Mouse (Mus musculus) lung, postnatal 0 days (tissue): ENCODE measurements around the gene Ccdc170. TPM values are rescaled to one million over a fixed set of nuclear protein-coding genes. Genes with fewer than 3 reads are reported as not detected.

Experiments used
- ATAC-seq: fragments of 200-750 bp; cut with Nextera tagmentation; 2 replicates; pipeline ENCODE4 v1.8.0; 2017; ENCODE audit warnings: moderate library complexity
- DNase-seq: peaks from one replicate; pipeline ENCODE4 v3.0.0-alpha.2; 2016; ENCODE audit warnings: low spot score
- H3K27ac ChIP-seq: fragments of 300-500 bp; sonication (generic); 2 replicates; pipeline ENCODE4 v1.5.1; 2014; ENCODE audit warnings: antibody characterized with exemption, mild to moderate bottlenecking, low read length, mixed read lengths
- H3K27me3 ChIP-seq: fragments of 300-500 bp; sonication (generic); replicated peaks from 2 replicates; pipeline ENCODE4 v1.6.1; 2014; ENCODE audit warnings: low read length, mixed read lengths; ENCODE audit not compliant: insufficient read depth
- H3K36me3 ChIP-seq: fragments of 300-500 bp; sonication (generic); 2 replicates; pipeline ENCODE4 v1.6.1; 2014; ENCODE audit warnings: low read length, mixed read lengths; ENCODE audit not compliant: insufficient read depth
- H3K4me1 ChIP-seq: fragments of 300-500 bp; sonication (generic); 2 replicates; pipeline ENCODE4 v1.6.1; 2014; ENCODE audit warnings: antibody characterized with exemption, low read depth, low read length, mixed read lengths; ENCODE audit not compliant: insufficient read depth
- H3K4me2 ChIP-seq: fragments of 300-500 bp; sonication (generic); replicated peaks from 2 replicates; pipeline ENCODE4 v1.6.1; 2014; ENCODE audit warnings: low read depth, mild to moderate bottlenecking, low read length, moderate library complexity, mixed read lengths
- H3K4me3 ChIP-seq: fragments of 300-500 bp; sonication (generic); 2 replicates; pipeline ENCODE4 v1.5.1; 2014; ENCODE audit warnings: low read depth, low read length
- H3K9ac ChIP-seq: fragments of 300-500 bp; sonication (generic); replicated peaks from 2 replicates; pipeline ENCODE4 v1.6.1; 2014; ENCODE audit warnings: low read depth, mild to moderate bottlenecking
- H3K9me3 ChIP-seq: fragments of 300-500 bp; sonication (generic); 2 replicates; pipeline ENCODE4 v1.6.1; 2016; ENCODE audit warnings: low read length, mixed read lengths
- CTCF ChIP-seq: IDR thresholded peaks from 2 replicates; pipeline ENCODE4 v1.5.1; 2016; ENCODE audit warnings: antibody characterized with exemption, mild to moderate bottlenecking
- EP300 ChIP-seq: IDR thresholded peaks from 2 replicates; pipeline ENCODE4 v1.6.1; 2016; ENCODE audit warnings: antibody characterized with exemption, mild to moderate bottlenecking, control low read depth
- WGBS: fragments of 180-500 bp; shearing (Covaris S2); extraction: QIAGEN DNeasy Blood & Tissue Kit; methylation state at CpG from one replicate; pipeline ENCODE4 v1.1.7; 2014; 5-methylcytosine and 5-hydroxymethylcytosine counted together
- polyA plus RNA-seq: library from polyadenylated mRNA; unstranded; fragments of >200 nt; fragmentation: Nextera tagmentation; extraction: Ambion mirVana; gene quantifications from 2 replicates; pipeline ENCODE4 v1.2.1, GENCODE M21; 2015

Gene Ccdc170
- polyA plus RNA-seq, 1 experiment from 2014 or later, result 2.1 TPM

DNA sequence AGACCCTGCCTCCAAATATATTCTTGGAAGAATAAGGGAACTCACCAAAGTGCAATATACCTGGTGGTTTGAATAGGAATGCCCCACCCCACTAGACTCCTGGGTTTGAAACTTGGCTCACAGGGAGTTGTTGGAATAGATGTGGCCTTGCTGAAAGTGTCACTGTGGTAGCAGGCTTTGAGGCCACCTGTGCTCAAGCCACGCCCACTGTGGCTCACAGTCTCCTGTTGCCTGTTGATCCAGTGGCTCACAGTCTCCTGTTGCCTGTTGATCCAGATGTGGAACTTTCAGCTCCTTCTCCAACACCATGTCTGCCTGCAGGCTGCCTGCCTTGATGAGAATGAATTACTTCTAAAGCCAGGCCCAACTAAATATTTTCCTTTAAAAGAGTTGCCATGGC, 1.5 kb downstream of the Ccdc170 start:
- ATAC-seq, result no peak
- H3K9me3 ChIP-seq, result no peaks in the 10 kb centered on the region
- DNase-seq, result no peak

DNA sequence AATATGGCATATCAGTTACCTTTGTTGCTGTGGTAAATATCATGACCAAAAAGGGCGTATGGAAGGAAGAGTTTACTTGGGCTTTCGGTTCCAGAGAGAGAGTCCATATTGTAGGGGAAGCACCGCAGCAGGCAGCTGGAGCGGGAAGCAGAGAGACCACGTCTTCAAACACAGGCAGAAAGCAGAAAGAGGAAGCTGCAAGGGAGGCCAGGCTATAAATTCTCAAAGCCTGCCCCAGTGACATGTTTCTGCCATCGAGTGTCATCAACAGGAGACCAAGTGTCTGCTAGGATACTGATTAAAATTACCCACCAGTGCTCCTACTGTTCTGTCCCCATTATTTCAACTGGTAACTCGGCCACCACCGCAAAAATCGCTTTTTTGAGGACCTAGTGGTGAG, 2.7 kb downstream of the Ccdc170 start:
- 72% methylated on average over 9 of the region's 9 CpGs for WGBS
- no peak overlapping the region for H3K4me2 ChIP-seq
- H3K9me3 ChIP-seq, result no peaks in the 10 kb centered on the region
- no peaks in the 10 kb centered on the region for H3K36me3 ChIP-seq
- ATAC-seq (no peak), DNase-seq (no peak)
- TF ChIP-seq EP300 (no peak), CTCF (no peak)
- H3K9ac ChIP-seq, result no peak overlapping the region
- no peak overlapping the region for H3K4me3 ChIP-seq
- no peaks in the 10 kb centered on the region for H3K27me3 ChIP-seq
- no peaks in the 10 kb centered on the region for H3K4me1 ChIP-seq
- H3K27ac ChIP-seq, result no peak overlapping the region

More for the DNA sequence above, 1.5 kb downstream of the Ccdc170 start:
- Histone ChIP-seq H3K27ac (no peak overlapping the region), H3K4me1 (no peaks in the 10 kb centered on the region), H3K27me3 (no peaks in the 10 kb centered on the region), H3K4me2 (no peak overlapping the region), H3K36me3 (no peaks in the 10 kb centered on the region), H3K4me3 (no peak overlapping the region), H3K9ac (no peak overlapping the region)
- 86% methylated on average over 1 of the region's 1 CpGs for WGBS
- TF ChIP-seq EP300, result no peak
- no peak for TF ChIP-seq CTCF

DNA sequence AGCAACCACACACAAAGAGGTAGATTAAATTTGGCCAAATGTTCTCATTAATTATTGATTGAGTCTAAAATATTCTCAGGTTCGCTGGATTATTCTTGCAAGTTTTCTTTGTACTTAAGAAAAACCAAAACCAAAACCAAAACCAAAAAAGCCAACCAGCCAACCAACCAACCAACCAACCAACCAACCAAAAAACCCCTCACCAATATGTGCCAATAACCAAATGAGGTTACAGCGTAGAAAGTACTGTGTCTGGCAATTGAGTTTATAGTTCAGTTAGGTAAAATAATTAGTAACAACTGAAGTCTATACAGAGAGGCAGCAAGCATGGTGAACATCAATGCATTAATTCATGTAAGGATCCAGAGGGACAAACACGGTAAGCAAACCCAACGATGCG, 7.6 kb downstream of the Ccdc170 start:
- H3K27ac ChIP-seq, result no peak overlapping the region
- no peak overlapping the region for H3K4me3 ChIP-seq
- no peak overlapping the region for H3K9ac ChIP-seq
- H3K4me1 ChIP-seq, result no peaks in the 10 kb centered on the region
- DNase-seq, result no peak
- TF ChIP-seq EP300 (no peak), CTCF (no peak)
- H3K4me2 ChIP-seq, result no peak overlapping the region
- no peaks in the 10 kb centered on the region for H3K27me3 ChIP-seq
- WGBS, result 73% methylated on average over 5 of the region's 5 CpGs
- no peaks in the 10 kb centered on the region for H3K9me3 ChIP-seq
- ATAC-seq, result no peak
- no peaks in the 10 kb centered on the region for H3K36me3 ChIP-seq

- no peak for ATAC-seq
- no peak overlapping the region for H3K4me2 ChIP-seq
- no peaks in the 10 kb centered on the region for H3K4me1 ChIP-seq
- no peaks in the 10 kb centered on the region for H3K9me3 ChIP-seq
- no peak for DNase-seq
- no peak overlapping the region for H3K27ac ChIP-seq
- WGBS, result 39% methylated on average over 2 of the region's 3 CpGs
- H3K27me3 ChIP-seq, result no peaks in the 10 kb centered on the region
- TF ChIP-seq EP300 (no peak), CTCF (no peak)
- H3K36me3 ChIP-seq, result no peaks in the 10 kb centered on the region
- no peak overlapping the region for H3K9ac ChIP-seq
- H3K4me3 ChIP-seq, result no peak overlapping the region
Measured at GRCm38 (mm10) chr10:4491281-4491680, 9.0 kb downstream of the Ccdc170 start.

DNA sequence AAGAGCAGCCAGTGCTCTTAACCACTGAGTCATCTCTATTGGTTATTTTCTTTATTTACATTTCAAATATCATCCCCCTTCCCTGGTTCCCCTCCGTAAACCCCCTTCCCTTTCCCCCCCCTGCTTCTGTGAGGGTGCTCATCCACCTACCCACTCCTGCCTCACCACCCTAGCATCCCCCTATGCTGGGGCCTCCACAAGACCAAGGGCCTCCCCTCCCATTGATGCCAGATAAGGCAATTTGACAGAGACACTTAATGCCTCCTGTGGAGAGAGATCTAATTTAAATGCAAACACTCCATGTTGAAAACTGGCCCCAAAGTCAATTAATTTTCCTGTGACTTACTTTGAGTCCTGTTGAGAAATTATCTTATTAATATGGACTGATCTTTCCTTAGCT, 9.7 kb downstream of the Ccdc170 start:
- H3K9me3 ChIP-seq, result no peaks in the 10 kb centered on the region
- ATAC-seq (no peak), DNase-seq (no peak)
- H3K4me2 ChIP-seq, result no peak overlapping the region
- no peak overlapping the region for H3K9ac ChIP-seq
- no peak overlapping the region for H3K27ac ChIP-seq
- no peaks in the 10 kb centered on the region for H3K27me3 ChIP-seq
- no peak for TF ChIP-seq CTCF
- TF ChIP-seq EP300, result no peak
- no peaks in the 10 kb centered on the region for H3K36me3 ChIP-seq
- H3K4me3 ChIP-seq, result no peak overlapping the region
- H3K4me1 ChIP-seq, result no peaks in the 10 kb centered on the region
- 33% methylated on average over 1 of the region's 1 CpGs for WGBS

GRCm38 (mm10) chr10:4492909-4493308, 10.6 kb downstream of the Ccdc170 start:
- H3K4me3 ChIP-seq, result no peak overlapping the region
- ATAC-seq, result no peak
- H3K27ac ChIP-seq, result no peak overlapping the region
- 12% methylated on average over 4 of the region's 4 CpGs for WGBS
- H3K9me3 ChIP-seq, result no peaks in the 10 kb centered on the region
- no peaks in the 10 kb centered on the region for H3K4me1 ChIP-seq
- no peaks in the 10 kb centered on the region for H3K36me3 ChIP-seq
- no peak overlapping the region for H3K4me2 ChIP-seq
- no peaks in the 10 kb centered on the region for H3K27me3 ChIP-seq
- DNase-seq, result no peak
- H3K9ac ChIP-seq, result no peak overlapping the region
- TF ChIP-seq EP300, result no peak
- TF ChIP-seq CTCF, result no peak

GRCm38 (mm10) chr10:4503251-4503650, 20.9 kb downstream of the Ccdc170 start:
- 70% methylated on average over 8 of the region's 8 CpGs for WGBS
- no peak for DNase-seq
- no peak overlapping the region for H3K4me3 ChIP-seq
- H3K9me3 ChIP-seq, result no peaks in the 10 kb centered on the region
- no peak for ATAC-seq
- no peaks in the 10 kb centered on the region for H3K36me3 ChIP-seq
- H3K27me3 ChIP-seq, result no peaks in the 10 kb centered on the region
- no peak overlapping the region for H3K27ac ChIP-seq
- no peak overlapping the region for H3K9ac ChIP-seq
- TF ChIP-seq EP300 (no peak), CTCF (no peak)
- no peaks in the 10 kb centered on the region for H3K4me1 ChIP-seq
- H3K4me2 ChIP-seq, result no peak overlapping the region
